Mouse (Mus musculus) heart, embryonic 16.5 days (tissue): ENCODE results near the gene Dhrs1. TPM values are rescaled to one million over a fixed set of nuclear protein-coding genes. Genes with fewer than 3 reads are reported as not detected.
"Not testable (repeated sequence)": the region's sequence is repeated elsewhere in the genome, so short reads cannot be mapped to it uniquely, and the experiment has no call there.

Experiments
- ATAC-seq: fragments of 200-750 bp; cut with Nextera tagmentation; replicated peaks from 2 replicates; pipeline ENCODE4 v1.8.0; 2017; ENCODE audit warnings: moderate number of reproducible peaks; ENCODE audit not compliant: insufficient read depth, low FRiP score; ENCODE audit errors: extremely low read depth
- H3K27ac ChIP-seq: fragments of 300-500 bp; sonication (generic); 2 replicates; pipeline ENCODE4 v1.5.1; 2014; ENCODE audit warnings: mild to moderate bottlenecking, low read length, control low read depth, moderate library complexity
- H3K27me3 ChIP-seq: fragments of 300-500 bp; sonication (generic); 2 replicates; pipeline ENCODE4 v1.6.1; 2014; ENCODE audit warnings: low read length, mixed read lengths; ENCODE audit not compliant: control insufficient read depth, insufficient read depth
- H3K36me3 ChIP-seq: fragments of 300-500 bp; sonication (generic); 2 replicates; pipeline ENCODE4 v1.6.1; 2014; ENCODE audit not compliant: control insufficient read depth, insufficient read depth
- H3K4me1 ChIP-seq: fragments of 300-500 bp; sonication (generic); 2 replicates; pipeline ENCODE4 v1.6.1; 2014; ENCODE audit warnings: low read length, mixed read lengths; ENCODE audit not compliant: control insufficient read depth, insufficient read depth
- H3K4me2 ChIP-seq: fragments of 300-500 bp; sonication (generic); 2 replicates; pipeline ENCODE4 v1.6.1; 2014; ENCODE audit warnings: low read depth, mild to moderate bottlenecking, control low read depth, low read length
- H3K4me3 ChIP-seq: fragments of 300-500 bp; sonication (generic); 2 replicates; pipeline ENCODE4 v1.5.1; 2014; ENCODE audit warnings: mild to moderate bottlenecking, control low read depth, low read length
- H3K9ac ChIP-seq: fragments of 300-500 bp; sonication (generic); 2 replicates; pipeline ENCODE4 v1.6.1; 2014; ENCODE audit warnings: low read length, control low read depth
- H3K9me3 ChIP-seq: fragments of 300-500 bp; sonication (generic); replicated peaks from 2 replicates; pipeline ENCODE4 v1.6.1; 2016; ENCODE audit warnings: low read length; ENCODE audit not compliant: control insufficient read depth
- WGBS: fragments of 180-500 bp; shearing (Covaris S2); extraction: QIAGEN DNeasy Blood & Tissue Kit; methylation state at CpG from one replicate; pipeline ENCODE4 v1.1.7; 2014; 5-methylcytosine and 5-hydroxymethylcytosine counted together
- polyA plus RNA-seq: library from polyadenylated mRNA; unstranded; fragments of >200 nt; fragmentation: Nextera tagmentation; extraction: Ambion mirVana; gene quantifications from 2 replicates; pipeline ENCODE4 v1.2.1, GENCODE M21; 2015

Dhrs1 gene
- polyA plus RNA-seq, 1 experiment from 2014 or later: 76.3 TPM

- ATAC-seq: no peak
- H3K4me3 ChIP-seq: no peak overlapping the region
- H3K4me1 ChIP-seq: peaks cover 4% of the 10 kb centered on the region; the same call in 1 of the 2 replicates
- H3K27me3 ChIP-seq: peaks cover 12% of the 10 kb centered on the region
- H3K4me2 ChIP-seq: no peak overlapping the region
- H3K36me3 ChIP-seq: no peaks in the 10 kb centered on the region
- WGBS: 73% methylated on average over 6 of the region's 6 CpGs
- H3K27ac ChIP-seq: no peak overlapping the region
- no peak overlapping the region for H3K9ac ChIP-seq
- no peaks in the 10 kb centered on the region for H3K9me3 ChIP-seq
Measured at GRCm38 (mm10) chr14:55768555-55768954, 23.1 kb upstream of the Dhrs1 start.

GRCm38 (mm10) chr14:55767519-55768414, 22.3 kb upstream of the Dhrs1 start:
- Histone ChIP-seq H3K27me3 (peaks cover 12% of the 10 kb centered on the region), H3K9me3 (no peaks in the 10 kb centered on the region), H3K4me3 (peak overlapping the region; percentile 52), H3K4me1 (peaks cover 11% of the 10 kb centered on the region), H3K9ac (peak overlapping the region; percentile 75), H3K36me3 (no peaks in the 10 kb centered on the region), H3K27ac (no peak overlapping the region), H3K4me2 (peak overlapping the region; percentile 75)
- 11% methylated on average over 52 of the region's 52 CpGs for WGBS
- ATAC-seq: no peak; the same call in 1 of the 2 replicates

GRCm38 (mm10) chr14:55765696-55766095, 20.2 kb upstream of the Dhrs1 start, which contains the start of gene Ltb4r1:
TSS of gene Ltb4r1 (plus strand) at chr14:55765962.
- 65% methylated on average over 4 of the region's 4 CpGs for WGBS

GRCm38 (mm10) chr14:55763166-55763565, 17.7 kb upstream of the Dhrs1 start:
- Histone ChIP-seq H3K36me3 (no peaks in the 10 kb centered on the region), H3K4me3 (no peak overlapping the region), H3K27ac (0 out of 2 replicates have a peak overlapping the region, but pooled peaks have one; percentile 43), H3K9ac (no peak overlapping the region), H3K4me2 (no peak overlapping the region; the same call in 1 of the 2 replicates), H3K9me3 (no peaks in the 10 kb centered on the region), H3K27me3 (peaks cover 19% of the 10 kb centered on the region), H3K4me1 (peaks cover 16% of the 10 kb centered on the region)
- no peak for ATAC-seq
- WGBS: 25% methylated on average over 7 of the region's 7 CpGs

More at GRCm38 (mm10) chr14:55765696-55766095, 20.2 kb upstream of the Dhrs1 start, which contains the start of gene Ltb4r1:
- Histone ChIP-seq H3K4me2 (no peak within 1 kb of the TSS), H3K9ac (no peak within 1 kb of the TSS), H3K4me3 (no peak within 1 kb of the TSS), H3K36me3 (no peaks in the 10 kb centered on the region), H3K9me3 (no peaks in the 10 kb centered on the region), H3K4me1 (peaks cover 16% of the 10 kb centered on the region), H3K27ac (no peak within 1 kb of the TSS), H3K27me3 (peaks cover 19% of the 10 kb centered on the region)
- no peak for ATAC-seq

- Histone ChIP-seq H3K27me3 (peaks cover 18% of the 10 kb centered on the region), H3K27ac (peak overlapping the region; percentile 13; the same call in 1 of the 2 replicates)
- under 1% methylated on average over 77 of the region's 77 CpGs for WGBS
Measured at GRCm38 (mm10) chr14:55762001-55762821, 16.7 kb upstream of the Dhrs1 start.

GRCm38 (mm10) chr14:55761163-55761562, 15.7 kb upstream of the Dhrs1 start, which contains the start of gene Ltb4r2:
TSS of gene Ltb4r2 (plus strand) at chr14:55761428.
- H3K27ac ChIP-seq: no peak within 1 kb of the TSS
- H3K4me2 ChIP-seq: peak within 1 kb of the TSS; percentile 96
- no peak for ATAC-seq
- H3K9ac ChIP-seq: peak within 1 kb of the TSS; percentile 81
- no peaks in the 10 kb centered on the region for H3K9me3 ChIP-seq
- peaks cover 13% of the 10 kb centered on the region for H3K27me3 ChIP-seq
- no peaks in the 10 kb centered on the region for H3K36me3 ChIP-seq
- 72% methylated on average over 6 of the region's 6 CpGs for WGBS
- H3K4me1 ChIP-seq: peaks cover 16% of the 10 kb centered on the region
- H3K4me3 ChIP-seq: peak within 1 kb of the TSS; percentile 68

More at GRCm38 (mm10) chr14:55762001-55762821, 16.7 kb upstream of the Dhrs1 start:
- peak overlapping the region; percentile 81 for H3K9ac ChIP-seq
- H3K4me1 ChIP-seq: peaks cover 16% of the 10 kb centered on the region
- no peaks in the 10 kb centered on the region for H3K9me3 ChIP-seq
- ATAC-seq: peak; percentile 45
- peak overlapping the region; percentile 96 for H3K4me2 ChIP-seq
- H3K36me3 ChIP-seq: no peaks in the 10 kb centered on the region
- peak overlapping the region; percentile 68 for H3K4me3 ChIP-seq

GRCm38 (mm10) chr14:55760156-55760555, 14.7 kb upstream of the Dhrs1 start:
- H3K27me3 ChIP-seq, H3K9me3 ChIP-seq, ATAC-seq, H3K27ac ChIP-seq, H3K36me3 ChIP-seq: not testable (repeated sequence)
- Histone ChIP-seq H3K9ac (peak overlapping the region; percentile 28), H3K4me1 (peaks cover 16% of the 10 kb centered on the region), H3K4me2 (peak overlapping the region; percentile 63), H3K4me3 (peak overlapping the region; percentile 26)
- WGBS: 0% methylated on average over 6 of the region's 6 CpGs

- no peak for ATAC-seq
- H3K9ac ChIP-seq: no peak within 1 kb of the TSS
- H3K36me3 ChIP-seq: peaks cover 22% of the 10 kb centered on the region
Measured at GRCm38 (mm10) chr14:55758363-55758784, 12.9 kb upstream of the Dhrs1 start, which contains the start of gene Cideb. TSS of gene Cideb (minus strand) at chr14:55758458.

More at GRCm38 (mm10) chr14:55758363-55758784, 12.9 kb upstream of the Dhrs1 start, which contains the start of gene Cideb:
- Histone ChIP-seq H3K4me3 (no peak within 1 kb of the TSS), H3K27ac (no peak within 1 kb of the TSS), H3K9me3 (no peaks in the 10 kb centered on the region), H3K27me3 (peaks cover 7% of the 10 kb centered on the region), H3K4me2 (peak within 1 kb of the TSS; percentile 51), H3K4me1 (peaks cover 12% of the 10 kb centered on the region)
- WGBS: 14% methylated on average over 8 of the region's 8 CpGs
